Mouse (Mus musculus) E14TG2a.4 (cell line): Measurements from ENCODE around the gene Ccdc82.

Source experiments
- H3K27me3 ChIP-seq: 2 replicates; pipeline ENCODE4 v1.6.1; 2014; ENCODE audit warnings: low read length, control low read depth; ENCODE audit not compliant: insufficient read depth
- H3K36me3 ChIP-seq: 2 replicates; pipeline ENCODE4 v1.6.1; 2014; ENCODE audit warnings: low read length, control low read depth; ENCODE audit not compliant: insufficient read depth
- H3K4me1 ChIP-seq: replicated peaks from 2 replicates; pipeline ENCODE4 v1.6.1; 2014; ENCODE audit warnings: low read depth, low read length, control low read depth
- H3K4me3 ChIP-seq: replicated peaks from 2 replicates; pipeline ENCODE4 v1.5.1; 2014; ENCODE audit warnings: mild to moderate bottlenecking, low read length
- H3K9me3 ChIP-seq: 2 replicates; pipeline ENCODE4 v1.6.1; 2014; ENCODE audit warnings: low read length, control low read depth
- CTCF ChIP-seq: conservative IDR thresholded peaks from 2 replicates; pipeline ENCODE4 v1.5.1; 2014; ENCODE audit warnings: low read length
- NANOG ChIP-seq: IDR thresholded peaks from 2 replicates; pipeline ENCODE4 v1.6.1; 2014; ENCODE audit warnings: borderline replicate concordance, low read length, mixed read lengths
- POU5F1 ChIP-seq: IDR thresholded peaks from 2 replicates; pipeline ENCODE4 v1.6.1; 2014; ENCODE audit warnings: low read length, borderline replicate concordance

The Ccdc82 gene

GRCm38 (mm10) chr9:13302183-13302825, 55.5 kb downstream of the Ccdc82 start:
- no peak for TF ChIP-seq CTCF
- no peaks in the 10 kb centered on the region for H3K9me3 ChIP-seq
- H3K4me1 ChIP-seq, result peaks cover 14% of the 10 kb centered on the region
- no peaks in the 10 kb centered on the region for H3K36me3 ChIP-seq
- peaks cover 46% of the 10 kb centered on the region for H3K27me3 ChIP-seq
- no peak overlapping the region for H3K4me3 ChIP-seq

- no peak for TF ChIP-seq POU5F1
- no peak for TF ChIP-seq CTCF
- no peak for TF ChIP-seq NANOG
- Histone ChIP-seq H3K36me3 (no peaks in the 10 kb centered on the region), H3K9me3 (no peaks in the 10 kb centered on the region), H3K4me1 (peaks cover 5% of the 10 kb centered on the region), H3K4me3 (no peak overlapping the region), H3K27me3 (peaks cover 37% of the 10 kb centered on the region)
These were observed 56.5 kb downstream of the Ccdc82 start for GRCm38 (mm10) chr9:13303099-13303771.

- H3K36me3 ChIP-seq, result no peaks in the 10 kb centered on the region
- peaks cover 30% of the 10 kb centered on the region for H3K27me3 ChIP-seq
- H3K4me1 ChIP-seq, result no peaks in the 10 kb centered on the region
- no peak overlapping the region for H3K4me3 ChIP-seq
- H3K9me3 ChIP-seq, result no peaks in the 10 kb centered on the region
- TF ChIP-seq CTCF (no peak), NANOG (no peak), POU5F1 (no peak)
These were observed 57.2 kb downstream of the Ccdc82 start for GRCm38 (mm10) chr9:13303976-13304375.

GRCm38 (mm10) chr9:13306471-13306870, 59.7 kb downstream of the Ccdc82 start:
- H3K27me3 ChIP-seq, result peaks cover 5% of the 10 kb centered on the region; the same call in 1 of the 2 replicates
- no peak overlapping the region for H3K4me3 ChIP-seq
- TF ChIP-seq CTCF (no peak), POU5F1 (no peak), NANOG (no peak)
- no peaks in the 10 kb centered on the region for H3K36me3 ChIP-seq
- no peaks in the 10 kb centered on the region for H3K9me3 ChIP-seq
- no peaks in the 10 kb centered on the region for H3K4me1 ChIP-seq

- H3K4me3 ChIP-seq, result no peak overlapping the region
- H3K36me3 ChIP-seq, result no peaks in the 10 kb centered on the region
- no peaks in the 10 kb centered on the region for H3K4me1 ChIP-seq
- no peaks in the 10 kb centered on the region for H3K9me3 ChIP-seq
- no peaks in the 10 kb centered on the region for H3K27me3 ChIP-seq
- no peak for TF ChIP-seq NANOG
- no peak for TF ChIP-seq CTCF
- TF ChIP-seq POU5F1, result no peak
These were observed 60.5 kb downstream of the Ccdc82 start for GRCm38 (mm10) chr9:13307226-13307625.

GRCm38 (mm10) chr9:13308718-13309117, 62.0 kb downstream of the Ccdc82 start:
- Histone ChIP-seq H3K36me3 (no peaks in the 10 kb centered on the region), H3K9me3 (no peaks in the 10 kb centered on the region), H3K4me3 (no peak overlapping the region), H3K27me3 (no peaks in the 10 kb centered on the region), H3K4me1 (no peaks in the 10 kb centered on the region)
- no peak for TF ChIP-seq NANOG
- TF ChIP-seq CTCF, result no peak
- no peak for TF ChIP-seq POU5F1

- no peak for TF ChIP-seq CTCF
- TF ChIP-seq POU5F1, result no peak
- no peaks in the 10 kb centered on the region for H3K36me3 ChIP-seq
- no peaks in the 10 kb centered on the region for H3K27me3 ChIP-seq
- no peaks in the 10 kb centered on the region for H3K4me1 ChIP-seq
- H3K9me3 ChIP-seq, result no peaks in the 10 kb centered on the region
- no peak overlapping the region for H3K4me3 ChIP-seq
These were observed 63.1 kb downstream of the Ccdc82 start for GRCm38 (mm10) chr9:13309807-13310206.

- Histone ChIP-seq H3K4me1 (no peaks in the 10 kb centered on the region), H3K9me3 (no peaks in the 10 kb centered on the region), H3K36me3 (no peaks in the 10 kb centered on the region), H3K27me3 (no peaks in the 10 kb centered on the region), H3K4me3 (no peak overlapping the region)
- TF ChIP-seq NANOG (no peak), POU5F1 (no peak), CTCF (no peak)
These were observed 63.5 kb downstream of the Ccdc82 start for GRCm38 (mm10) chr9:13310236-13310635.

GRCm38 (mm10) chr9:13311094-13311493, 64.3 kb downstream of the Ccdc82 start:
- TF ChIP-seq CTCF (no peak), POU5F1 (no peak), NANOG (no peak)
- no peaks in the 10 kb centered on the region for H3K27me3 ChIP-seq
- no peak overlapping the region for H3K4me3 ChIP-seq
- H3K9me3 ChIP-seq, result no peaks in the 10 kb centered on the region
- H3K4me1 ChIP-seq, result no peaks in the 10 kb centered on the region
- H3K36me3 ChIP-seq, result no peaks in the 10 kb centered on the region
